ENCODE assay signal across 13 mouse cellular contexts in the genomic region with DNA sequence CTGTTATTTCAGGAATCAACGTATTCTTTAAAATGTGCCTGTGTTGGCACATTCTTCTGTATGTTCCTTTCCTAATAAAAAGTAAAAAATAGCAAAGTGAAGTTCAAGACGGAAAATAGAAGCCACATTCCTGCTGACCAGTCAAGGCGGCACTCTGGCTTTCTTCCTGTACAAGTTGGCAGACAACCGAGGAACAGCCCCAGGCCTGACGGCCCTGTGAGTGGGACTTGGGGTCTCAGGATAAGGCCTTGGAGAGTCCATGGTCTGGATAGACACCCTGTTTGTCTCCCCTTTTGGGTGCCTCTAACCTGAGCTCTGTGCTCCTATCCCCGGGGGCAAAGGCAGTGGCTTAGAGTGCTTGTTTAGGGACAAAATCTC. TPM values are rescaled to one million over a fixed set of nuclear protein-coding genes. Genes with fewer than 3 reads are reported as not detected.
DNase-seq lines count a peak whose midpoint lies in the region; ATAC-seq and TF ChIP-seq lines count a peak whose summit lies in the region.
"Had no signal": no experiment of that assay in that cellular context is flagged by ENCODE, and none has a peak within 500 bp of the region (broad histone marks: within the 10 kb centered on the region; RNA-seq: fewer than 3 reads in every experiment).

No protein-coding gene starts in this region.

- H3K36me3 ChIP-seq in hindbrain, embryonic 10.5 days = no peaks in the 10 kb centered on the region
- H3K36me3 ChIP-seq in hindbrain, embryonic 16.5 days (ENCODE audit: control insufficient read depth, insufficient read depth, low read length) = no peaks in the 10 kb centered on the region
- H3K36me3 ChIP-seq in midbrain, embryonic 11.5 days (ENCODE audit: control insufficient read depth, insufficient read depth, low read length) = no peaks in the 10 kb centered on the region
- no peaks in the 10 kb centered on the region for H3K36me3 ChIP-seq in midbrain, embryonic 16.5 days (ENCODE audit: control insufficient read depth, insufficient read depth, low read length)
- H3K36me3 ChIP-seq: forebrain, embryonic 12.5 days; forebrain, embryonic 15.5 days; heart, embryonic 12.5 days; heart, embryonic 15.5 days had no signal

- no peak overlapping the region for H3K9ac ChIP-seq in hindbrain, embryonic 16.5 days (ENCODE audit: low read depth, low read length)
- H3K9ac ChIP-seq in midbrain, embryonic 11.5 days (ENCODE audit: low read length) = no peak overlapping the region
- no peak overlapping the region for H3K9ac ChIP-seq in midbrain, embryonic 16.5 days (ENCODE audit: low read depth, low read length)
- H3K9ac ChIP-seq: forebrain, embryonic 12.5 days; forebrain, embryonic 15.5 days; heart, embryonic 12.5 days; heart, embryonic 15.5 days; hindbrain, embryonic 14.5 days had no signal

- H3K27ac ChIP-seq in hindbrain, embryonic 10.5 days = peak overlapping the region; percentile 54
- H3K27ac ChIP-seq in hindbrain, embryonic 16.5 days (ENCODE audit: low read depth, low read length) = no peak overlapping the region
- H3K27ac ChIP-seq in left cerebral cortex, adult 2 months = peak overlapping the region; percentile 57; the same call in 1 of the 2 replicates
- H3K27ac ChIP-seq in midbrain, embryonic 11.5 days (ENCODE audit: low read depth, low read length) = no peak overlapping the region
- no peak overlapping the region for H3K27ac ChIP-seq in midbrain, embryonic 16.5 days (ENCODE audit: low read length)
- H3K27ac ChIP-seq: forebrain, embryonic 12.5 days; forebrain, embryonic 15.5 days; heart, embryonic 15.5 days; hindbrain, embryonic 14.5 days had no signal

- peaks cover 44% of the 10 kb centered on the region for H3K4me1 ChIP-seq in hindbrain, embryonic 10.5 days (replicated peaks)
- peaks cover 2% of the 10 kb centered on the region for H3K4me1 ChIP-seq in hindbrain, embryonic 16.5 days (ENCODE audit: control insufficient read depth, insufficient read depth, low read depth, low read length)
- no peaks in the 10 kb centered on the region; the same call in 1 of the 2 replicates for H3K4me1 ChIP-seq in midbrain, embryonic 11.5 days (ENCODE audit: control insufficient read depth, insufficient read depth, low read length)
- H3K4me1 ChIP-seq in midbrain, embryonic 16.5 days (ENCODE audit: control insufficient read depth, insufficient read depth, low read length) = no peaks in the 10 kb centered on the region
- H3K4me1 ChIP-seq: forebrain, embryonic 15.5 days; heart, embryonic 12.5 days had no signal

- no peaks in the 10 kb centered on the region for H3K9me3 ChIP-seq in hindbrain, embryonic 10.5 days
- H3K9me3 ChIP-seq in hindbrain, embryonic 16.5 days (ENCODE audit: control insufficient read depth, low read length) = no peaks in the 10 kb centered on the region
- no peaks in the 10 kb centered on the region for H3K9me3 ChIP-seq in midbrain, embryonic 11.5 days (ENCODE audit: control insufficient read depth, low read length)
- H3K9me3 ChIP-seq in midbrain, embryonic 16.5 days (replicated peaks; ENCODE audit: control insufficient read depth, low read length, poor library complexity, severe bottlenecking) = no peaks in the 10 kb centered on the region
- H3K9me3 ChIP-seq: forebrain, embryonic 12.5 days; forebrain, embryonic 15.5 days; heart, embryonic 12.5 days; heart, embryonic 15.5 days had no signal

- no peak for ATAC-seq in hindbrain, embryonic 16.5 days
- ATAC-seq in midbrain, embryonic 11.5 days (ENCODE audit: low FRiP score) = no peak
- no peak for ATAC-seq in midbrain, embryonic 16.5 days

- no peak overlapping the region for H3K4me3 ChIP-seq in hindbrain, embryonic 10.5 days
- H3K4me3 ChIP-seq in hindbrain, embryonic 16.5 days (ENCODE audit: low read length) = no peak overlapping the region
- H3K4me3 ChIP-seq in left cerebral cortex, adult 2 months = no peak overlapping the region
- H3K4me3 ChIP-seq in midbrain, embryonic 11.5 days (ENCODE audit: low read depth, low read length) = no peak overlapping the region
- H3K4me3 ChIP-seq in midbrain, embryonic 16.5 days (ENCODE audit: low read depth, low read length) = no peak overlapping the region
- H3K4me3 ChIP-seq: forebrain, embryonic 12.5 days; forebrain, embryonic 15.5 days; heart, embryonic 12.5 days; heart, embryonic 15.5 days had no signal

- TF ChIP-seq CTCF in left cerebral cortex, adult 2 months (IDR thresholded peaks at IDR 0.05) = no peak

- 80% methylated on average over 6 of the region's 6 CpGs for WGBS in hindbrain, embryonic 10.5 days
- 78% methylated on average over 6 of the region's 6 CpGs for WGBS in hindbrain, embryonic 16.5 days
- 79% methylated on average over 6 of the region's 6 CpGs for WGBS in midbrain, embryonic 11.5 days
- 81% methylated on average over 6 of the region's 6 CpGs for WGBS in midbrain, embryonic 16.5 days

- intact Hi-C loops in left cerebral cortex, adult 2 months (cut with DNase I) = no loop called here

- no peak overlapping the region for H3K4me2 ChIP-seq in hindbrain, embryonic 16.5 days (ENCODE audit: low read length)
- H3K4me2 ChIP-seq in midbrain, embryonic 11.5 days = no peak overlapping the region
- H3K4me2 ChIP-seq in midbrain, embryonic 16.5 days (ENCODE audit: low read length) = no peak overlapping the region
- H3K4me2 ChIP-seq: forebrain, embryonic 12.5 days; forebrain, embryonic 15.5 days; heart, embryonic 12.5 days; heart, embryonic 15.5 days; hindbrain, embryonic 14.5 days had no signal

- no peak for DNase-seq in hindbrain, embryonic 10.5 days (ENCODE audit: low spot score)
- DNase-seq in left cerebral cortex, adult 2 months (ENCODE audit: extremely low spot score in 1 of 2, low spot score in 2 of 2) = no peak
- DNase-seq in left cerebral cortex, adult 9 months (ENCODE audit: low spot score in 2 of 2) = no peak
- peak; percentile 56 for DNase-seq in midbrain, embryonic 11.5 days (ENCODE audit: low spot score, missing footprints)
- DNase-seq in adrenal gland, postnatal 10 days = no peak
- DNase-seq: adrenal gland, adult 8-10 months had no signal

- peaks cover 15% of the 10 kb centered on the region; the same call in 1 of the 2 replicates for H3K27me3 ChIP-seq in hindbrain, embryonic 10.5 days (ENCODE audit: insufficient read depth, poor library complexity, severe bottlenecking)
- no peaks in the 10 kb centered on the region for H3K27me3 ChIP-seq in hindbrain, embryonic 16.5 days (replicated peaks; ENCODE audit: control insufficient read depth, insufficient read depth, low read length)
- no peaks in the 10 kb centered on the region for H3K27me3 ChIP-seq in midbrain, embryonic 11.5 days (ENCODE audit: control insufficient read depth, insufficient read depth, low read length)
- no peaks in the 10 kb centered on the region for H3K27me3 ChIP-seq in midbrain, embryonic 16.5 days (ENCODE audit: control insufficient read depth, insufficient read depth, low read depth, low read length)
- H3K27me3 ChIP-seq: forebrain, embryonic 15.5 days had no signal

RNA-seq across cellular contexts. Expression of a gene that starts 30.6 kb away (rescaled TPM):
- polyA plus RNA-seq in hindbrain, embryonic 10.5 days (2016; fragmentation: Nextera tagmentation; extraction: Ambion mirVana) = 2.1 and 2.3 TPM in 2 replicates
- 1.9 and 2.3 TPM in 2 replicates for polyA plus RNA-seq in hindbrain, embryonic 16.5 days (2015; fragmentation: Nextera tagmentation; extraction: Ambion mirVana)
- 10 to 100 TPM; 24.7 to 24.8 TPM for total RNA-seq in left cerebral cortex, adult 2 months (2021)
- polyA plus RNA-seq in midbrain, embryonic 11.5 days (2014; fragmentation: Nextera tagmentation; extraction: Ambion mirVana) = 0.90 and 1.8 TPM in 2 replicates
- 2.1 and 2.6 TPM in 2 replicates for polyA plus RNA-seq in midbrain, embryonic 16.5 days (2015; fragmentation: Nextera tagmentation; extraction: Ambion mirVana)
- 10 to 100 TPM; 35.7 to 37.1 TPM for total RNA-seq in adrenal gland, postnatal 10 days (2021)

Comparison
In these comparisons a context has a peak if more than half of its experiments do, and no peak if none do; other contexts are left out.
1. H3K27ac ChIP-seq: peak in hindbrain, embryonic 10.5 days (single experiment) and left cerebral cortex, adult 2 months (single experiment); none in hindbrain, embryonic 16.5 days (single experiment), midbrain, embryonic 11.5 days (single experiment) and midbrain, embryonic 16.5 days (single experiment).